Mouse (Mus musculus): ENCODE measurements around the gene Zfp365.

The Zfp365 gene

DNA sequence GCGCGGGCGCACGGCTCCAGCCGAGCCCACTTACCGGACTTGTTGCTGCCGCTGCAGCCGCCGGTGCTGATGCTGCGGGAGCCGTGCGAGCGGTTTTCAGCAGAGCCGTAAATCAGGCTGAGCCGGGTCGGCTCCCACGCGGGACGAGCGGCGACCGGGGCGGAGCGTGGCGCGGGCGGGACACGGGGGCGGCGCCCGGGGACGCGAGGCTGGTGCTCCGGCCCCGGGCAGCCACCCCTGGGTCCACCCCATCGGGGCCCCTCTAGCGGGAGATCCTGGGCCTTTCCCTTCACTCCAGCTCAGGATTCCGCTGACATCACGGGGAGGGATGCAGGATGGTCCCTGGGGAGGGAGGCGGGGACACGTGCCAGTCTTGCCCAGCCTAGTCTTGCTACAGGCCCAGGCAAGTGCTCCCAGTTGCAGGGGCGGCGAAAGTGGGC, at the start of gene Zfp365:
Gene Zfp365, minus strand, starts transcription at position 326 of the 440 bp plus-strand sequence.
- DNase-seq (ENCODE audit: low spot score) = peak; percentile 80

GRCm38 (mm10) chr10:67959982-67960381, 47.5 kb upstream of the Zfp365 start:
- no peak for DNase-seq (ENCODE audit: low spot score)

GRCm38 (mm10) chr10:67955982-67956381, 43.5 kb upstream of the Zfp365 start:
- DNase-seq (ENCODE audit: low spot score) = no peak

GRCm38 (mm10) chr10:67951690-67952089, 39.2 kb upstream of the Zfp365 start:
- DNase-seq (ENCODE audit: low spot score) = no peak

DNA sequence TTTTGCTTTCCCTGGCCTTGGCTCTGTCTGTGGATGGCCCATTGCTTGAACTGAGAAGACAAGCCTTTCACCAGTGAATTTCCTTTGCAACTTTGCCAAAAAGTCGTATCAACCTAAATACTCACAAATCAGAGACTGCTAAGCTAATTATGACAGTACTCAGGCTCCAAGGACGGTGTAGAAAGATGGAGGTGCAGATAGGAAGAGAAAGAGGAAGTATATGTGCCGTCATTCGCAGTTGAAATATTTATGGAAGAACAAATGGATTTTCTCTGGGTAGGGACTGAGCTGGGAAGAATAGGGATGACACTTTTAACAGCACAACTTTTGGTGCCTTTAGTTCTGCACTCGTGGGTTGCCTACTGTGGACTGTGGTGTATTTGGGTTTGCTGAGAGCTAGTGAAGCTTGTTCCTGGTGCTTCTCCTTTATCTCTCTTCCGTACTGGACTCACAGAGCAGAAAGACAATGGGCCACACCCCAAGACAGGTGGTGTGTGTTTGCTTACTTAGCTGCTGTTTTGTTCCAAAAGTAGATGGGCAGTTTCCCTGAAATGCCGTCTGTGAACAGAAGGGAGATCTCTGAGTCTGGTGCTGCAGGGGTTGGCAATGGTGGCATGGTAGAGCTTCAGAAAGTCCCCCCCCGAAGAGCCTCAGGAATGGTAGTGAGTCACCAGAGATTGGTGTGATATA, 37.7 kb upstream of the Zfp365 start:
- no peak for DNase-seq (ENCODE audit: low spot score)

- no peak for DNase-seq (ENCODE audit: low spot score)
Observed at GRCm38 (mm10) chr10:67943513-67943912, 31.1 kb upstream of the Zfp365 start.

DNA sequence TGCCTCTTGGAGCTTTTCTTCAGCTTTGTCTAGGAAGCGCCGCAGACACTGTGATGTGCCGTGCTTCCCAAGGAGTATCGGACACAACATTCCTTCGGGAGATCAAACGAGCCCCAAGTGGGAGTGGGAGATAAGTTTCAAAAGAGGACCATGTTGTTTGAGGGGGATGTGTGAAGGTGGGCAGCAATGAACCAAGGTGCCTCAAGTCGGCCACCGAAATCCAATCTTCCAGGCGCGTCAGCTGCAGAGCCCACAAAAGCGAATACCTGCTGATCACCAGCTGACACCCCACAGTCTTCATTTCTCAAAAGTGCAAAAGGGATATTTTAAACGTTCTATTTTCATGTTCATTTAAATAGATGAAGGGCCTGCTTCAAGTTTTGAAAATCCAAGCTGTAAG, 27.1 kb upstream of the Zfp365 start:
- no peak for DNase-seq (ENCODE audit: low spot score)

DNA sequence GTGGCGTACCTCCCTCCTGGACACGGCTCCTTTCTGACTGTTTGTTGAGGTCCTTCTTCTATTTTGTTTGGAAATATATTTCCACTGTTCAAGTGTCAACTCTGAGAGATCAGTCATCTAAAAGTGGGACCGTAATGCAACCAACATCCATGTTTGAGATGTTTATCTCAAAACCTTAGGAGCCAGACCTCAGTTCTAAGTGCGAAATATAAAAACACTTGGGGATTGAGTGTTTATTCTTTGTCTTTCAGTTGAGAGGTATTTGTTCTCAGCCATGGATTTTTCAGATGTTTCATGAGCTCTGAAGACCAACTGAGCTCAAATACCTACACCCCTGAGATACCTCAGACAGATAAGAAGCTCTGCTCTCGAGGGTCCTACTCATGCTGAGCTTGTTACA, 25.3 kb upstream of the Zfp365 start:
- DNase-seq (ENCODE audit: low spot score) = no peak

DNA sequence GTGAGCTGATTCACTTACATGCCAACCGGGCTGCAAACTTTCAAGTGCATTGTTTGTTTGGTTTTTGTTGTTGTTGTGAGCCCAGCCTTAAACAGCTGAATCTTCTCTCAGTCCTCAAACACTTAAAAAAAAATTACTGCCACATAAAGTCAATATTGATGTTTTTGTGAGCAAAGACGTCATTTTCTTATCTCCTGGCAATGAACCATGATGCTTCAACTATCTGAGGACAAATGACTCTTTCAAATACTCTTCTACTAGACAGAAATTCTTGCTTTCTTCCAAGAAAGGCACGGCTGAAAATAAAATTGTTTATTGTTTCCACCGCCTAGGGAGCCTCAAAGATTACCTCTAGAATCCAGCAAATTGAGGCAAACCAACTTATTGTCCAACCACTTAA, 24.5 kb upstream of the Zfp365 start:
- DNase-seq (ENCODE audit: low spot score) = no peak

- DNase-seq (ENCODE audit: low spot score) = no peak
Observed at GRCm38 (mm10) chr10:67932780-67933179, 20.3 kb upstream of the Zfp365 start.

GRCm38 (mm10) chr10:67931328-67931727, 18.9 kb upstream of the Zfp365 start:
- DNase-seq (ENCODE audit: low spot score) = no peak

DNA sequence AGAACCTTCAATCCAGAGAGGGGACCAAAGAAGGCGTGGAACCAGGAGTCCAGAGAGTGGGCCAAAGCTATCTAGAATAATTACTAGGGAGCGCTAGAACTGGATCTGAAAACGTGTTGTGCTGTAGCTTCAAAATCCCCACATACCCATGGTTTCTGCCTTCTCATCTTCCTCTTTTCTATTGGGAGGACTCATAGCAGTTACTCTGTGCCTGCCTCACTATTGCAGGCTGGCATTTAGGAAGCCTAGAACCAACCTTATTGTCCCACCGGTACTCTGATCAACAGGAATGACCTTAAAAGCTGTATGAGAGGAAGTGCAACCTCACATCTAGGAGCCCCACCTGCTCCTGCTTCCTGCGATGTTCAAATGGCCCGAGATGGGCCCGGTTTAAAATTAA, 16.1 kb upstream of the Zfp365 start:
- no peak for DNase-seq (ENCODE audit: low spot score)

DNA sequence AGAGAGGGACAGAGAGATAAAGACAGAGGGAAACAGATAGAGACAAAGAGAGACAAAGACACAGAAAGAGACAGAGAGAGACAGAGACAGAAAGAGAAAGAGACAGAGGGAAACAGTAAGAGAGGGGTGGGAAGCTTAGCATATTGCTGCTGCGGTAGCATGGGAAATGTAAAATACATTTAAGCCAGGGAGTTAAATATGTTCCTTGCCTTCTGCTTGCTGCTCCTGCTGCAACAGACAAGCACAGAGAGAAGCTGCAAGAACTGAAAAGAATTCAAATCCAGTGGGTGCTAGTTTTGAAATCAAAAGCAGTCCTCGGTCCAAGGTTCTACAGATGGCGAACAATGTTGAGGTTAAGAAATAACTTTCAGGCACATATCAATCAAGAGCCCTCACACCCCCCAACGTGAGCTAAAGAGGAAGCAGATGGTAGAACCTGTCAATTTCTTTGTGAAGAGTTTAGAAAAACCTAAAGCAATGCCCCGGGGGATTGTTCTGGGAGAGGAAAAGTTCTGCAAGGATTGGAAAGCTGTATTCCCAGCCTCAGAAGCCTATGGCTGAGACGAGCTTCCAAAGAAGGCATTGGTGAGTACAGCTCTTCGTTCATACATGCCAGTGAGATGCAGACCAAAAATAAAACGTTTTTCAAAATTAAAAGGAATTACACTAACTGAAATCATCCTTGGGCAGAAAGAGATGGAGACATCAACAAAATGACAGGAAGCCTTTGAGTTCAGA, 15.4 kb upstream of the Zfp365 start:
- DNase-seq (ENCODE audit: low spot score) = no peak

- DNase-seq (ENCODE audit: low spot score) = no peak
Observed at GRCm38 (mm10) chr10:67924030-67924429, 11.6 kb upstream of the Zfp365 start.

- no peak for DNase-seq (ENCODE audit: low spot score)
Observed at GRCm38 (mm10) chr10:67921777-67922176, 9.3 kb upstream of the Zfp365 start.

DNA sequence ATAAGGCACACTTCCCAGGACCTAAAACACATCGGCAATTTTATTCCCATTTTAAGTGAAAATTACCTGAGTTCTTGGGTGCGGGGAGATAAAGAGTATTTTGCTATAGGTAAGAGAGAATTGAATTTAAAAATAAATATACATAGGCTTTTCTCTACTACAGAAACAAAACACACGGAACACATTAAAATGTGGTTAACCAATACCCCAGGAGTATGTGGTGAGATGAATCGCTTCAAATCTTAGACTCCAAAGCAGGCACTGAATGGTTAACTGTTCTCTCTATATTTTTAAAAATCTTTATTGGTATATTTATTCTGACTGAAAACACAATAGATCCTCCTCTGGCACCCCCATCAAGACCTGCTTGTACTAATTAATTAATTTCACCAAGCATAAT, 7.2 kb upstream of the Zfp365 start:
- no peak for DNase-seq (ENCODE audit: low spot score)

- peak; percentile 78 for DNase-seq (ENCODE audit: low spot score)
Observed at GRCm38 (mm10) chr10:67918194-67918899, 5.9 kb upstream of the Zfp365 start.

- no peak for DNase-seq (ENCODE audit: low spot score)
Observed at GRCm38 (mm10) chr10:67917356-67917755, 4.9 kb upstream of the Zfp365 start.

DNA sequence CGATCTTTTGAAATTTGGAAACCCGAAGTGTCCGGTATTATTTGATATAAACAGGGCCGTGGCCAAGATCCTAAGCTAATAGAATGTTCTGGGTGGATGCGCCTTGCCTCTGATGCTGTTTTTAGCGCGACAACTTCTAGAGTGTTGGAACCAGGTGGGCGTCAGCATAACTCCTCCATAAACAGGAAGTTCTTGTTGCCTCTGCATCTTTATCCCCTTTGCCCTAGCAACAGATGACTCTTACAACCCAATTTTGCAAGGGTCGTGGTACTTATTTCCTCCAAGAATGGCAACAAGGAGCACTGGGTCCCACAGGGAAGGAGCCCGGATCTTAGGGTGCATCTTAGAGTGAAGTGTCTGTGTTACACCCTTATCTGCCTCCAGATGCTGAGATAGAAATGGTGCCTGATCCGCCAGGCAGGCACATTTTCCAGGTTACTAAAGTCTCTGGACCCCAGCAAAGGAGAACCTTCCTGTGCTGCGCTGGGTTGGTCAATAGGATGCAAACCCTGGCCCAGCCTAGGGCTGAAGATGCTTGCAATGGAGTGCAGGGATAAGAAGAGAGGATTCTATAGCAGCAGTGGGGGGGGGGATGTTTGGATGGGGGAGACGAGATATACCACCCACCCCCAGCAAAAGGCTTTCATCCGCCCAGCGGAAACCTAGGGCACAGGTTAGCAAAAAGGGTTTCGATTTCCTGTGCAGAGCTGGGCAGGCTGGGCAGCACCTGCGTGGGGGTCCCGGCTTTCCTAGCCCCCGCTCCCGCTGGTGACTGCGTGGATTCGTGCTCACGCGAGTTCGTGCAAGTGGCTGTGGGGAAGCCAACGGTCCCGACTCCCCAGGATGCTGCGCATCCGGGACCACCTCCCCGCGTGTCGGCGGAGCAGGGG, 770 bp downstream of the Zfp365 start:
- no peak for DNase-seq (ENCODE audit: low spot score)

- DNase-seq (ENCODE audit: low spot score) = no peak
Observed at GRCm38 (mm10) chr10:67907931-67908330, 4.5 kb downstream of the Zfp365 start.

DNA sequence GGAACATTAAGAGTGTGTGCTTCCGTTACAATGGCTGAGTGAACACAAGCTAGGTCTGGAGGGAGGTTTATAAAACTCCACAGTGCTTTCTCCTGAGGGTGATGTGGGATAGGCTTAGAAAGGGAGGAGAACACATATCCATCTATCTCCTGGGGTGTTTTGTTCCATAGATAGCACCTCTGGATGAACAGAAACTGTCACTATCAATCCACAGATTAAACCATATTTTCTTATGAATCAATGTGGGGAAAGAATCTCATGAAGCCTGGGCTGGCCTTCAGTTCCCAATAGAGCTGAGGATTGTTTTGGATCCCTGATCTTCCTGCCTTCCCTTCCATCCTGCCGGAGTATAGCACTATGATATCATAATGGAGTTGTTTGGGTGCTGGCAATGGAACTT, 5.5 kb downstream of the Zfp365 start:
- DNase-seq (ENCODE audit: low spot score) = no peak

DNA sequence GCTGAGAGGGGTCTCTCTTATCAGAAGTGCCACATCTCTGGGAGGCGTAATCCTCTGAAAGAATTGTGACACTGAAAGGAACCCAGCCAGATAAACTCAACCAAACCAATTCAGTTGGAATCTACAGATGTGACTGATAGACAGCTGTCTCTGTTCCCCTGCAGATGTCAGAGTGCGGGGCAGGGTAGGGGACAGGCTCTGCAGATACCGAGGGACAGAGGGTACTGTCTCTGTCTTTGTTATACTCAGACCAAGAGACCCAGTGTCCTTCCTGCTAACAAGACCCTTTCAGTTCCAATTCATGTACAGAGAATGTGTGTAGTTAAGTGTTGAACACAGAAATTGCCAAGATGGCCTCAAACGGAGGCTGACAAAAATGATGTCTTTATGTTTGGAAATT, 6.4 kb downstream of the Zfp365 start:
- no peak for DNase-seq (ENCODE audit: low spot score)
